Mouse (Mus musculus): ENCODE measurements around the gene Sco2.

DNA sequence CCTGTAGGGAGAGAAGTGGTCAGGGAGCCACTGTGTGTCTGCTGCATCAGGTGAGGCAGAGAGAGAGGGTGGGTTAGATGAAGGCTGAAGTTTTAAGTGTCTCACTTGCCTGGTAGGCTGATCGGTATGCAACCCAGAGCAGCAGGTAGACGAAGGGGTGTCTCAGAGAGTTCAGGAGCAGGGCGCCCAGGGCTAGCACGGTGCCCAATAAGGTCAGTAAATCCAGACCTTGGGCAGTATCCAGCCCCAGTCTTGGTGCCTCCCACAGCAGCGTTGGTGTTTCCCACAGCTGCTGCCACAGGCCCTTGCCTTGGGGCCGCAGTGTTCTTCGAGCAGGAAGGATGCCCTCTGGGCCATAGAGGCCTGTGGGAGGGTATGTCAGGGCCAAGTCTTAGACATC, 19.2 kb downstream of the Sco2 start:
- TF ChIP-seq POLR2A (IDR thresholded peaks at IDR 0.05; ENCODE audit: low read depth, low read length) (no peak), CTCF (IDR thresholded peaks at IDR 0.05; ENCODE audit: extremely low read depth, insufficient read depth, insufficient read length, insufficient replicate concordance) (no peak)
